Mouse (Mus musculus) kidney, postnatal 0 days (tissue): Measurements from ENCODE around the gene Hdac1. TPM values are rescaled to one million over a fixed set of nuclear protein-coding genes. Genes with fewer than 3 reads are reported as not detected.
"Not testable (repeated sequence)": the region's sequence is repeated elsewhere in the genome, so short reads cannot be mapped to it uniquely, and the experiment has no call there.

Experiments used
- ATAC-seq: fragments of 200-750 bp; cut with Nextera tagmentation; replicated peaks from 2 replicates; pipeline ENCODE4 v1.8.0; 2017; ENCODE audit warnings: low read depth, moderate number of reproducible peaks, moderate TSS enrichment, moderate library complexity; ENCODE audit not compliant: low FRiP score
- DNase-seq: peaks from one replicate; pipeline ENCODE4 v3.0.0-alpha.2; 2016; ENCODE audit warnings: low spot score
- H3K27ac ChIP-seq: fragments of 300-500 bp; sonication (generic); 2 replicates; pipeline ENCODE4 v1.5.1; 2014; ENCODE audit warnings: mild to moderate bottlenecking
- H3K27me3 ChIP-seq: fragments of 300-500 bp; sonication (generic); 2 replicates; pipeline ENCODE4 v1.6.1; 2014; ENCODE audit warnings: low read length, mixed read lengths; ENCODE audit not compliant: insufficient read depth
- H3K36me3 ChIP-seq: fragments of 300-500 bp; sonication (generic); 2 replicates; pipeline ENCODE4 v1.6.1; 2014; ENCODE audit warnings: low read length, mixed read lengths; ENCODE audit not compliant: insufficient read depth
- H3K4me1 ChIP-seq: fragments of 300-500 bp; sonication (generic); replicated peaks from 2 replicates; pipeline ENCODE4 v1.6.1; 2014; ENCODE audit warnings: antibody characterized with exemption, low read length, mixed read lengths; ENCODE audit not compliant: insufficient read depth
- H3K4me2 ChIP-seq: fragments of 300-500 bp; sonication (generic); 2 replicates; pipeline ENCODE4 v1.6.1; 2014; ENCODE audit warnings: mild to moderate bottlenecking, low read length, moderate library complexity, mixed read lengths
- H3K4me3 ChIP-seq: fragments of 300-500 bp; sonication (generic); replicated peaks from 2 replicates; pipeline ENCODE4 v1.5.1; 2014; ENCODE audit warnings: low read depth, low read length
- H3K9ac ChIP-seq: fragments of 300-500 bp; sonication (generic); 2 replicates; pipeline ENCODE4 v1.6.1; 2014; ENCODE audit warnings: low read depth, low read length
- H3K9me3 ChIP-seq: fragments of 300-500 bp; sonication (generic); replicated peaks from 2 replicates; pipeline ENCODE4 v1.6.1; 2016; ENCODE audit warnings: low read length, inconsistent platforms, mixed read lengths
- CTCF ChIP-seq: IDR thresholded peaks from 2 replicates; pipeline ENCODE4 v1.5.1; 2016; ENCODE audit warnings: antibody characterized with exemption, low read depth, mild to moderate bottlenecking, moderate library complexity
- WGBS: fragments of 180-500 bp; shearing (Covaris S2); extraction: QIAGEN DNeasy Blood & Tissue Kit; methylation state at CpG from one replicate; pipeline ENCODE4 v1.1.7; 2014; 5-methylcytosine and 5-hydroxymethylcytosine counted together
- polyA plus RNA-seq: library from polyadenylated mRNA; unstranded; fragments of >200 nt; fragmentation: Nextera tagmentation; extraction: Ambion mirVana; gene quantifications from 2 replicates; pipeline ENCODE4 v1.2.1, GENCODE M21; 2015

Gene Hdac1
- polyA plus RNA-seq, 1 experiment from 2014 or later, result 170 TPM

- Histone ChIP-seq H3K27ac (peak overlapping the region; percentile 63), H3K4me1 (0 out of 2 replicates have a peak, but pooled peaks cover 3% of the 10 kb centered on the region), H3K9ac (peak overlapping the region; percentile 58), H3K36me3 (no peaks in the 10 kb centered on the region), H3K4me3 (peak overlapping the region; percentile 47), H3K4me2 (peak overlapping the region; percentile 92), H3K9me3 (no peaks in the 10 kb centered on the region), H3K27me3 (no peaks in the 10 kb centered on the region)
- ATAC-seq (peak; percentile 58), DNase-seq (no peak)
- TF ChIP-seq CTCF, result no peak
- under 1% methylated on average over 24 of the region's 24 CpGs for WGBS
Measured at GRCm38 (mm10) chr4:129555862-129556531, 13.5 kb upstream of the Hdac1 start.

DNA sequence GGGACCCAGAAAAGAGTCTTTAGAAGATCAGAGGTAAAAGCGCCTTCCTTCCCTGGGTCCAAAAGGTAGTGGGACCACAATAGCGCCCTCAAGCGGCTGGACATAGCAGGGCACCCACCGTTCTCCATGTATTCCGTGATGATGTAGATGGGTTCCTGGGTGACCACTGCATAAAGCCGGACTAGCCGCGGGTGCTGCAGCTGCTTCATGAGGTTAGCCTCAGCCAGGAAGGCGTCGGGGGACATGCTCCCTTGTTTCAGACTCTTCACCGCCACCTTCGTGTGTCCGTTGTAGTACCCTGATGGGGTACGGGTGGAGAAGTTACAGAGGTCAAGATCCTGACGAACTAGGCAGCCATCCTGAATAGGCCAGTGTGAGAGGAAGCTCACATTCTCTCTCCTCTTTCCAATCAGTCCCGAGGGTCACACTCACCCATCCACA lies 12.9 kb upstream of the Hdac1 start:
- Histone ChIP-seq H3K4me1 (0 out of 2 replicates have a peak, but pooled peaks cover 3% of the 10 kb centered on the region), H3K36me3 (no peaks in the 10 kb centered on the region), H3K27ac (peak overlapping the region; percentile 63), H3K9me3 (no peaks in the 10 kb centered on the region), H3K4me2 (peak overlapping the region; percentile 92), H3K9ac (peak overlapping the region; percentile 58), H3K4me3 (peak overlapping the region; percentile 47), H3K27me3 (no peaks in the 10 kb centered on the region)
- 2% methylated on average over 16 of the region's 16 CpGs for WGBS
- peak; percentile 82 for DNase-seq
- TF ChIP-seq CTCF, result peak; percentile 83
- ATAC-seq, result peak; percentile 57

GRCm38 (mm10) chr4:129554512-129554911 lies 12.0 kb upstream of the Hdac1 start:
- not testable (repeated sequence) for H3K4me1 ChIP-seq, DNase-seq, H3K36me3 ChIP-seq, H3K4me3 ChIP-seq, H3K27ac ChIP-seq, H3K4me2 ChIP-seq, H3K9me3 ChIP-seq, ATAC-seq, H3K27me3 ChIP-seq, H3K9ac ChIP-seq
- WGBS, result 83% methylated on average over 6 of the region's 6 CpGs

GRCm38 (mm10) chr4:129550295-129550694 lies 7.8 kb upstream of the Hdac1 start:
- H3K9me3 ChIP-seq, result no peaks in the 10 kb centered on the region
- ATAC-seq, result no peak
- TF ChIP-seq CTCF, result no peak
- H3K4me1 ChIP-seq, result no peaks in the 10 kb centered on the region
- no peak overlapping the region for H3K27ac ChIP-seq
- H3K4me2 ChIP-seq, result no peak overlapping the region
- WGBS, result 52% methylated on average over 1 of the region's 1 CpGs
- no peak overlapping the region for H3K9ac ChIP-seq
- H3K36me3 ChIP-seq, result no peaks in the 10 kb centered on the region
- H3K27me3 ChIP-seq, result no peaks in the 10 kb centered on the region
- no peak for DNase-seq
- no peak overlapping the region for H3K4me3 ChIP-seq

DNA sequence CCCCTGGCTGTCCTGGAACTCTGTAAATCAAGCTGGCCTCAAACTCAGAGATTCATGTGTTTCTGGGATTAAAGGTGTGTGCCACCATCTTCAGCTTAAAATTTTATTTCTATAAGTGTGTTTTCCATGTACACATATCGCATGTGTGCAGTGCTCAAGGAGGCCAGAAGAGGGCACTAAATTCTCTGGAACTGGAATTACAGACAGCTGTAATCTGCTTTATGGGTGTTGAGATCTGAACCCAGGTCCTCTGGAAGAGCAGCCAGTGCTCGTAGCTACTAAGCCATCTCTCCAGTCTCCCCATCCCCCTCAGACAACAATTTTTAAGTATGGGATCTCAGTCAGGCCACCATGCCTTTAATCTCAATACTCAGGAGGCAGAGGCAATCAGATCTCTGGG lies 6.8 kb upstream of the Hdac1 start:
- no peaks in the 10 kb centered on the region for H3K9me3 ChIP-seq
- ATAC-seq, result no peak
- no peaks in the 10 kb centered on the region for H3K27me3 ChIP-seq
- H3K4me1 ChIP-seq, result no peaks in the 10 kb centered on the region
- no peaks in the 10 kb centered on the region for H3K36me3 ChIP-seq
- WGBS, result 92% methylated on average over 2 of the region's 2 CpGs
- DNase-seq, result no peak
- H3K9ac ChIP-seq, result no peak overlapping the region
- H3K27ac ChIP-seq, result no peak overlapping the region
- no peak overlapping the region for H3K4me2 ChIP-seq
- H3K4me3 ChIP-seq, result no peak overlapping the region
- TF ChIP-seq CTCF, result peak; percentile 62

DNA sequence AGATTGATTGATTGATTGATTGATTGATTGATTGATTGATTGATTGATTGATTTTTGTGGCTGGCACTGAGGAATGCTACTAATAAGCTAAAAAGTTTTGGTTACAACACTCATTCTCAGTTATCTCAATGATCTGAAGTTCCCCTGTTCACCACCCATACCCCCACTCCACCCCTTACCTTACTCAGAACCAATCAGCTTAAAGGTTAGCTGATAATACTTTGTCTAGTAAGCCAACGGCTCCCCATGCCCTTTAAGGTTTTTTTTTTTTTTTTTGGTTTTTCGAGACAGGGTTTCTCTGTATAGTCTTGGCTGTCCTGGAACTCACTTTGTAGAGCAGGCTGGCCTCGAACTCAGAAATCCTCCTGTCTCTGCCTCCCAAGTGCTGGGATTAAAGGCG lies 5.1 kb upstream of the Hdac1 start:
- H3K27me3 ChIP-seq, H3K4me3 ChIP-seq, H3K27ac ChIP-seq, DNase-seq, H3K9ac ChIP-seq, ATAC-seq, H3K4me1 ChIP-seq, H3K9me3 ChIP-seq, H3K36me3 ChIP-seq, H3K4me2 ChIP-seq: not testable (repeated sequence)
- 82% methylated on average over 4 of the region's 4 CpGs for WGBS

DNA sequence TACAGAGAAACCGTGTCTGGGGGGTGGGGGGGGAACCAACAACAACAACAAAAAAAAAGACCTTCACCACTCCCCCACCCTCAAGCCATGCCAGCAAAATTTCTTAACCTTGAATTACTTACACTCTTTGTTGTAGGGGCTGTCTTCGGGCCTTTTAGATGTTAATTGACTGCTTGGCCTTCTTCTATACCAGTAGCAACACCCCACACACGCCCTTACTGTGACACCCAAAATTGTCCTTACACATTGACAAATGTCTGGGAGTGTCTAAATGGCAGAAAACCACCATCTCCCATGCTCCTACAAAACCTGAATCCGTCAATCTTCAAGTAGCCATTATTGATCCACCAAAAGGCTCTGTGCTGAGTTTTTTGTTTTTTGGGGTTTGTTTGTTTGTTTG lies 1.6 kb upstream of the Hdac1 start:
- Histone ChIP-seq H3K36me3 (no peaks in the 10 kb centered on the region), H3K4me2 (no peak overlapping the region), H3K27ac (no peak overlapping the region), H3K27me3 (no peaks in the 10 kb centered on the region), H3K4me1 (peaks cover 11% of the 10 kb centered on the region; the same call in 1 of the 2 replicates), H3K9ac (no peak overlapping the region), H3K9me3 (no peaks in the 10 kb centered on the region), H3K4me3 (no peak overlapping the region)
- WGBS, result 84% methylated on average over 4 of the region's 4 CpGs
- ATAC-seq (no peak), DNase-seq (no peak)
- no peak for TF ChIP-seq CTCF
